Mouse (Mus musculus) duodenum, adult 2 months (tissue): Measurements from ENCODE around the gene Cant1. TPM values are rescaled to one million over a fixed set of nuclear protein-coding genes. Genes with fewer than 3 reads are reported as not detected.

Experiments
- polyA plus RNA-seq: library from polyadenylated mRNA; depleted of rRNA; stranded (reverse); fragments of >200 nt; gene quantifications from 2 replicates; pipeline ENCODE4 v1.2.3, GENCODE M21; 2012; ENCODE audit warnings: low replicate concordance; rRNA removed

Cant1 gene
- polyA plus RNA-seq = 122 and 162 TPM in 2 replicates

GRCm38 (mm10) chr11:118418834-118419504 lies at the start of gene Cant1:
TSS of gene Cant1 (minus strand) at chr11:118419086.

GRCm38 (mm10) chr11:118427986-118428385 lies 9.1 kb upstream of the Cant1 start, which contains the start of gene C1qtnf1:
TSS of gene C1qtnf1 (plus strand) at chr11:118428203.

GRCm38 (mm10) chr11:118401760-118402280 lies 17.1 kb downstream of the Cant1 start, which contains the start of gene Lgals3bp:
TSS of gene Lgals3bp (minus strand) at chr11:118402092.

Other genes with a start within 250 kb of the Cant1 start
- gene Cyth1, start 170.5 kb downstream of the Cant1 start, polyA plus RNA-seq = 8.5 and 16.5 TPM in 2 replicates
- 10.0 and 16.6 TPM in 2 replicates for gene Usp36, start 128.8 kb downstream of the Cant1 start, polyA plus RNA-seq
- gene Cep295nl, start 76.6 kb downstream of the Cant1 start, polyA plus RNA-seq = 0.08 and 0.14 TPM in 2 replicates
- 31.0 and 32.9 TPM in 2 replicates for gene Timp2, start 63.3 kb downstream of the Cant1 start, polyA plus RNA-seq
- 449 and 760 TPM in 2 replicates for gene Lgals3bp, start 17.0 kb downstream of the Cant1 start, polyA plus RNA-seq
- gene C1qtnf1, start 9.1 kb upstream of the Cant1 start, polyA plus RNA-seq = 4.5 TPM in 2 replicates
- 30.6 and 33.4 TPM in 2 replicates for gene Engase, start 57.7 kb upstream of the Cant1 start, polyA plus RNA-seq